Mouse (Mus musculus) thymus, adult 2 months (tissue): ENCODE measurements around the gene Ube2e1. TPM values are rescaled to one million over a fixed set of nuclear protein-coding genes. Genes with fewer than 3 reads are reported as not detected.
A peak's percentile ranks its signal among the peaks of the same experiment; 100 is the strongest.

Source experiments
- DNase-seq: peaks from one replicate; pipeline ENCODE4 v3.0.0; 2021
- H3K27ac ChIP-seq: fragments of 200-500 bp; 2 replicates; pipeline ENCODE4 v1.5.1; 2012; ENCODE audit warnings: low read length, control low read depth; ENCODE audit not compliant: control insufficient read depth, insufficient read depth
- H3K27me3 ChIP-seq: fragments of 200-500 bp; 2 replicates; pipeline ENCODE4 v1.6.1; 2012; ENCODE audit warnings: mild to moderate bottlenecking, low read length, moderate library complexity, mixed read lengths; ENCODE audit not compliant: control insufficient read depth, insufficient read depth
- H3K36me3 ChIP-seq: fragments of 200-500 bp; 2 replicates; pipeline ENCODE4 v1.6.1; 2012; ENCODE audit warnings: mild to moderate bottlenecking, low read length, moderate library complexity; ENCODE audit not compliant: control insufficient read depth, insufficient read depth
- H3K4me1 ChIP-seq: fragments of 200-500 bp; replicated peaks from 2 replicates; pipeline ENCODE4 v1.6.1; 2012; ENCODE audit warnings: low read length; ENCODE audit not compliant: control insufficient read depth, insufficient read depth
- H3K4me3 ChIP-seq: fragments of 200-500 bp; 2 replicates; pipeline ENCODE4 v1.5.1; 2012; ENCODE audit warnings: mild to moderate bottlenecking, low read length, control low read depth, moderate library complexity; ENCODE audit not compliant: control insufficient read depth, insufficient read depth
- CTCF ChIP-seq: fragments of 200-500 bp; IDR thresholded peaks from 2 replicates; pipeline ENCODE4 v1.5.1; 2012; ENCODE audit warnings: mild to moderate bottlenecking, control low read depth, low read length, moderate library complexity, borderline replicate concordance; ENCODE audit not compliant: control insufficient read depth, poor library complexity, insufficient read depth; ENCODE audit errors: extremely low read depth
- POLR2A ChIP-seq: fragments of 200-500 bp; IDR thresholded peaks from 2 replicates; pipeline ENCODE4 v1.6.1; 2012; ENCODE audit warnings: mild to moderate bottlenecking, low read length, control low read depth, moderate library complexity; ENCODE audit not compliant: control insufficient read depth, poor library complexity, insufficient read depth; ENCODE audit errors: extremely low read depth
- WGBS: fragments of 180-500 bp; shearing (Covaris S2); methylation state at CpG from one replicate; pipeline ENCODE4 v1.1.7; 2018; 5-methylcytosine and 5-hydroxymethylcytosine counted together
- polyA plus RNA-seq: library from polyadenylated mRNA; depleted of rRNA; stranded (reverse); fragments of >200 nt; gene quantifications from 2 replicates; pipeline ENCODE4 v1.2.3, GENCODE M21; 2012

The Ube2e1 gene
- polyA plus RNA-seq, 1 experiment, result 52.5 TPM

- Histone ChIP-seq H3K4me1 (peaks cover 10% of the 10 kb centered on the region; the same call in 1 of the 2 replicates), H3K27ac (no peak overlapping the region), H3K36me3 (peaks cover 4% of the 10 kb centered on the region), H3K4me3 (no peak overlapping the region; the same call in 1 of the 2 replicates), H3K27me3 (no peaks in the 10 kb centered on the region)
- DNase-seq, result peak; percentile 15
- 73% methylated on average over 37 of the region's 37 CpGs for WGBS
- TF ChIP-seq CTCF, result no peak
- TF ChIP-seq POLR2A, result no peak
Observed at GRCm38 (mm10) chr14:18326968-18327672, 4.5 kb downstream of the Ube2e1 start.

GRCm38 (mm10) chr14:18317457-18318411, 13.9 kb downstream of the Ube2e1 start:
- H3K36me3 ChIP-seq, result no peaks in the 10 kb centered on the region
- 82% methylated on average over 11 of the region's 11 CpGs for WGBS
- no peaks in the 10 kb centered on the region for H3K4me1 ChIP-seq
- no peak overlapping the region for H3K4me3 ChIP-seq
- TF ChIP-seq POLR2A, result no peak
- TF ChIP-seq CTCF, result no peak
- H3K27me3 ChIP-seq, result no peaks in the 10 kb centered on the region
- no peak for DNase-seq
- H3K27ac ChIP-seq, result no peak overlapping the region

GRCm38 (mm10) chr14:18304165-18304564, 27.5 kb downstream of the Ube2e1 start:
- H3K36me3 ChIP-seq, result no peaks in the 10 kb centered on the region; the same call in 1 of the 2 replicates
- no peak overlapping the region for H3K27ac ChIP-seq
- no peaks in the 10 kb centered on the region for H3K27me3 ChIP-seq
- TF ChIP-seq CTCF (no peak), POLR2A (no peak)
- H3K4me3 ChIP-seq, result no peak overlapping the region
- 96% methylated on average over 5 of the region's 5 CpGs for whole genome bisulfite sequencing
- H3K4me1 ChIP-seq, result peaks cover 10% of the 10 kb centered on the region
- no peak for DNase-seq

DNA sequence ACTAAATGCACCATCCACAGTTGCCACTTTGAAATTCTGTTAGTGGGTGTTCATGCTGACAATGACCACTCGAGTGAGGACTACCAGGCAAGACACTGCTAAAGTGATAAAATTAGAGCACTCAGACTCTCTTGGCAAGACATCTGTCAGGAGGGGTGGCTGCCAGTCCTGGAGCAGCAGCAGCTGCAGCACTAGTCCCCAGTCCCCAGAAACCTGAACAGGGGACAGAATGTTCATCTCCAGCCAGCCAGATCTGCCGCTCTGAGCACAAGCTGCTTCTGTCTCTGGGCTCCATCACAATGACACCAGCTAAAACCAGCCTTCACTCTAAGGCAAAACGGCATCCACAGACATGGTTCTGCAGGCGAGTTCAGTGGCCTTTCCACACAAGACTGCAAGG, 28.4 kb downstream of the Ube2e1 start:
- WGBS, result 84% methylated on average over 4 of the region's 4 CpGs
- no peak for DNase-seq
- no peaks in the 10 kb centered on the region; the same call in 1 of the 2 replicates for H3K36me3 ChIP-seq
- H3K4me3 ChIP-seq, result no peak overlapping the region
- H3K27me3 ChIP-seq, result no peaks in the 10 kb centered on the region
- TF ChIP-seq CTCF, result no peak
- TF ChIP-seq POLR2A, result no peak
- H3K27ac ChIP-seq, result no peak overlapping the region
- H3K4me1 ChIP-seq, result peaks cover 14% of the 10 kb centered on the region

GRCm38 (mm10) chr14:18302750-18303149, 28.9 kb downstream of the Ube2e1 start:
- TF ChIP-seq POLR2A (no peak), CTCF (no peak)
- DNase-seq, result no peak
- no peak overlapping the region for H3K27ac ChIP-seq
- H3K4me1 ChIP-seq, result peaks cover 14% of the 10 kb centered on the region
- 81% methylated on average over 3 of the region's 3 CpGs for WGBS
- H3K36me3 ChIP-seq, result no peaks in the 10 kb centered on the region; the same call in 1 of the 2 replicates
- H3K27me3 ChIP-seq, result no peaks in the 10 kb centered on the region
- no peak overlapping the region for H3K4me3 ChIP-seq

- H3K36me3 ChIP-seq, result no peaks in the 10 kb centered on the region; the same call in 1 of the 2 replicates
- no peak for TF ChIP-seq POLR2A
- no peak for TF ChIP-seq CTCF
- H3K4me1 ChIP-seq, result peaks cover 14% of the 10 kb centered on the region
- H3K4me3 ChIP-seq, result no peak overlapping the region
- H3K27me3 ChIP-seq, result no peaks in the 10 kb centered on the region
- 13% methylated on average over 3 of the region's 3 CpGs for WGBS
- H3K27ac ChIP-seq, result no peak overlapping the region
- peak; percentile 20 for DNase-seq
Observed at GRCm38 (mm10) chr14:18301591-18301990, 30.1 kb downstream of the Ube2e1 start.
